Mouse (Mus musculus) hindbrain, postnatal 0 days (tissue): ENCODE measurements around the gene Iqce. TPM values are rescaled to one million over a fixed set of nuclear protein-coding genes. Genes with fewer than 3 reads are reported as not detected.
A peak's percentile ranks its signal among the peaks of the same experiment; 100 is the strongest.

Source experiments
- ATAC-seq: fragments of 200-750 bp; cut with Nextera tagmentation; 2 replicates; pipeline ENCODE4 v1.8.0; 2017; ENCODE audit warnings: mild to moderate bottlenecking, moderate TSS enrichment, moderate library complexity
- DNase-seq: peaks from one replicate; pipeline ENCODE4 v3.0.0-alpha.2; 2015; ENCODE audit warnings: low spot score
- H3K27ac ChIP-seq: fragments of 300-500 bp; sonication (generic); 2 replicates; pipeline ENCODE4 v1.5.1; 2014; ENCODE audit warnings: mild to moderate bottlenecking
- H3K27me3 ChIP-seq: fragments of 300-500 bp; sonication (generic); 2 replicates; pipeline ENCODE4 v1.6.1; 2014; ENCODE audit warnings: low read length, mixed read lengths; ENCODE audit not compliant: insufficient read depth
- H3K36me3 ChIP-seq: fragments of 300-500 bp; sonication (generic); 2 replicates; pipeline ENCODE4 v1.6.1; 2014; ENCODE audit warnings: low read length, mixed read lengths; ENCODE audit not compliant: insufficient read depth
- H3K4me1 ChIP-seq: fragments of 300-500 bp; sonication (generic); 2 replicates; pipeline ENCODE4 v1.6.1; 2014; ENCODE audit warnings: antibody characterized with exemption, low read length, mixed read lengths; ENCODE audit not compliant: insufficient read depth
- H3K4me2 ChIP-seq: fragments of 300-500 bp; sonication (generic); 2 replicates; pipeline ENCODE4 v1.6.1; 2014; ENCODE audit warnings: low read depth, mild to moderate bottlenecking, low read length, moderate library complexity, mixed read lengths
- H3K4me3 ChIP-seq: fragments of 300-500 bp; sonication (generic); 2 replicates; pipeline ENCODE4 v1.5.1; 2014; ENCODE audit warnings: low read length
- H3K9ac ChIP-seq: fragments of 300-500 bp; sonication (generic); replicated peaks from 2 replicates; pipeline ENCODE4 v1.6.1; 2014; ENCODE audit warnings: mild to moderate bottlenecking, low read length, moderate library complexity, mixed read lengths
- H3K9me3 ChIP-seq: fragments of 300-500 bp; sonication (generic); 2 replicates; pipeline ENCODE4 v1.6.1; 2016; ENCODE audit warnings: low read length, mixed read lengths
- CTCF ChIP-seq: IDR thresholded peaks from 2 replicates; pipeline ENCODE4 v1.5.1; 2016; ENCODE audit warnings: antibody characterized with exemption, control low read depth, low read depth
- WGBS: fragments of 180-500 bp; shearing (Covaris S2); extraction: QIAGEN DNeasy Blood & Tissue Kit; methylation state at CpG from one replicate; pipeline ENCODE4 v1.1.7; 2014; 5-methylcytosine and 5-hydroxymethylcytosine counted together
- polyA plus RNA-seq: library from polyadenylated mRNA; unstranded; fragments of >200 nt; fragmentation: Nextera tagmentation; extraction: Ambion mirVana; gene quantifications from 2 replicates; pipeline ENCODE4 v1.2.1, GENCODE M21; 2015
- total RNA-seq: library from RNA; depleted of rRNA; stranded (reverse); fragments of >200 nt; gene quantifications from 2 replicates; pipeline ENCODE4 v1.2.3, GENCODE M21; 2014

The Iqce gene
- total and polyA plus RNA-seq, 2 experiments from 2014 or later, result 22.1 to 43.1 TPM

DNA sequence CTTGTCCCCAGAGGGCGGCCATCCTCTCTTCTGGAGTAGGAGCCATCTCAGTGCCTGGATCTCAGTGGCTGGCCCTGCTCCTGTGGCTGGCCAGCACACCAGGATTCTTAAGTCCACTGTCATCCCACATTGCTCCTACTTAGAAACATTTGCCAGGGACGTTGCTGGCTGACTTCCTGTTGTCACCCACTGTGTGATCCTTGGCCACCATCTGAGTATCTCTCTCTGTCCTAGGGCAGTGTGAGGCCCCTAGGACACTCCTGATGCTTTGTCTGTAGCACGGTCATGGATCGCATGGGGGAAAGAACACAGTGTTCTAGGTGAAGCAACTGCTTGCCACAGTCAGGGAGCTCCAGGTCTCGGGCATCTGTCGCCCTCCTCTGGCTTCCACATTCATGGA is 8.1 kb upstream of the Iqce start:
- no peak for ATAC-seq
- no peak for TF ChIP-seq CTCF
- H3K36me3 ChIP-seq, result peaks cover 56% of the 10 kb centered on the region

GRCm38 (mm10) chr5:140705501-140706171 is 3.5 kb upstream of the Iqce start:
- no peak for ATAC-seq
- WGBS, result 56% methylated on average over 7 of the region's 7 CpGs
- peak overlapping the region; percentile 72 for H3K4me2 ChIP-seq
- peaks cover 14% of the 10 kb centered on the region for H3K4me1 ChIP-seq
- TF ChIP-seq CTCF, result no peak
- no peak for DNase-seq
- H3K27me3 ChIP-seq, result no peaks in the 10 kb centered on the region
- H3K27ac ChIP-seq, result peak overlapping the region; percentile 82
- H3K9ac ChIP-seq, result peak overlapping the region; percentile 63
- no peaks in the 10 kb centered on the region for H3K9me3 ChIP-seq
- H3K4me3 ChIP-seq, result peak overlapping the region; percentile 63
- H3K36me3 ChIP-seq, result peaks cover 12% of the 10 kb centered on the region; the same call in 1 of the 2 replicates

More for the DNA sequence above, 8.1 kb upstream of the Iqce start:
- H3K4me3 ChIP-seq, result no peak overlapping the region
- H3K4me1 ChIP-seq, result no peaks in the 10 kb centered on the region; the same call in 1 of the 2 replicates
- H3K9me3 ChIP-seq, result no peaks in the 10 kb centered on the region
- no peak overlapping the region for H3K27ac ChIP-seq
- DNase-seq, result no peak
- no peak overlapping the region for H3K4me2 ChIP-seq
- WGBS, result 88% methylated on average over 6 of the region's 6 CpGs
- no peak overlapping the region for H3K9ac ChIP-seq
- no peaks in the 10 kb centered on the region for H3K27me3 ChIP-seq

DNA sequence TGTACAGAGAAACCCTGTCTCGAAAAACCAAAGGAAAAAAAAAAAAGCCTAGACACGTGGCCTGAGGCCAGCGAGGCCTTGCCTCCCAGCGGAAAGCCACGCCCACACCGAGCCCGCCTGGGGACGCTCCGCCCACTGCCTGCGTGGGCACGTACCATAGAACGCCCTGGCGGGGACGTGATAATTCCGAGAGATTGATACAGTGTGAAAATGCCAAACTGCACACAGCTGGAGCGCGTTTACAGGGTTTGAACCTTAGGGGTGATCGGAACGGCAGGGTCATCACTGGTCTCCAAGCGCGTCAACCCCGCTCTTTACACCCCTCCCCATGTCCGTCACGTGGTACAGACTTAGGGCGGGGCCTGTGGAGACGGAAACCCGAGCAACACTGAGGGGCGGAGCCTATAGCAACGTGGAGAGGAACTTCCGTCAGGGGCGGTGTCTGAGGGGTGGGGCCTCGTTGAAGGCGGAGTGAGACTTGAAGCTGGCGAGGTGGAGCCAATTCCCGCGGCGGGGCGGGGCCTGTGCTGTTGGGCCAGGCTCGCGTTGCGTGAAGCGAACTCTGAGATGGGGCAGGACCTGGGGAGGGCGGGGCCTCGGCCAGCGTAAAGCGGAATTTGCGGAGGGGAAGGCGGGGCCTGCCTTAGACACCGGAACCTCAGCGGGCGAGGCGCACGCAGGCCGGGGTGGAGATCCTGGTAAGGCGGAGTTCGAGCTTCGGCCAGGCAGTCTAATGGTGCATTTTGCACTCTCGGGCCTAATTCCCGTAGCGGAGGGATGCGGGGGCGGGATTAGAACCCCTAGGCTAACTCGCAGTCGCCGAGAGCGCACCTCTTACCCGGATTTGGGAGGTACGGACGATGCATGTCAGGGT is 2.4 kb upstream of the Iqce start, which contains the start of gene Brat1:
Gene Brat1 (plus strand): TSS at position 634 of the 874 bp plus-strand sequence.
- Histone ChIP-seq H3K4me2 (peak within 1 kb of the TSS; percentile 72), H3K9me3 (no peaks in the 10 kb centered on the region), H3K27me3 (no peaks in the 10 kb centered on the region), H3K27ac (peak within 1 kb of the TSS; percentile 88), H3K4me1 (peaks cover 14% of the 10 kb centered on the region), H3K36me3 (peaks cover 6% of the 10 kb centered on the region; the same call in 1 of the 2 replicates), H3K4me3 (peak within 1 kb of the TSS; percentile 63), H3K9ac (peak within 1 kb of the TSS; percentile 63)
- peak; percentile 2; the same call in 1 of the 2 replicates for TF ChIP-seq CTCF
- peak; percentile 100 for DNase-seq
- peak; percentile 95 for ATAC-seq
- WGBS, result 0% methylated on average over 68 of the region's 69 CpGs

- H3K4me2 ChIP-seq, result peak overlapping the region; percentile 72
- H3K4me1 ChIP-seq, result peaks cover 14% of the 10 kb centered on the region
- H3K9me3 ChIP-seq, result no peaks in the 10 kb centered on the region
- peak overlapping the region; percentile 63; the same call in 1 of the 2 replicates for H3K9ac ChIP-seq
- H3K27ac ChIP-seq, result peak overlapping the region; percentile 88; the same call in 1 of the 2 replicates
- ATAC-seq (no peak), DNase-seq (no peak)
- TF ChIP-seq CTCF, result no peak
- H3K4me3 ChIP-seq, result peak overlapping the region; percentile 63
- WGBS, result 39% methylated on average over 17 of the region's 17 CpGs
- no peaks in the 10 kb centered on the region for H3K27me3 ChIP-seq
- peaks cover 6% of the 10 kb centered on the region; the same call in 1 of the 2 replicates for H3K36me3 ChIP-seq
These were observed 1.6 kb upstream of the Iqce start for GRCm38 (mm10) chr5:140703480-140704377.

DNA sequence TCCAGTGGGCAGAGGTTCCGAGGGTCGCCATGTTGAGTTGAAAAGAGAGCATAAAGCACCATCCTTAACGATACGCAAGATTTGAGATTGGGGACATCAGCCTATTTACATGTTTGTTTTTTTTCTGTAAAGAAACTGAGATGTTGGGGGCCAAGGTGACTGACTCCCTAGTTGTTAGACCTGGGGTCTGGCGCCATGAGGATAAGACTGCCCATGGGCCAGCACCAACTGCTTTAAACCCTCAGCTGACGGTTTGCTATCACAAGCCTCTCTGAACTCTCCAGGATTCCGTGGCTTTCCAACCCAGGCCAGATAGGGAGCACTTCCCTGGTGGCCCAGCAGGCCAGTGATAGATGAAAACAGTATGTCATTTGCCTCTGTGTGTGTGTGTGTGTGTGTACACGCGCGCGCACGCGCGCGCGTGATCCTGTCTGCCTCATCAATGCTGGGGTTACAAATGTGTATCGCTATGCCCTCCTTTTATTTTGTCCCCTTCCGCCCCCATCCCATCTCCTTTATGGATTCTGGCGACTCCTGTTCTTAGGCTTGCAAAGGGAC is 519 bp upstream of the Iqce start:
- DNase-seq, result peak; percentile 8
- Histone ChIP-seq H3K9ac (peak overlapping the region; percentile 67; the same call in 1 of the 2 replicates), H3K4me1 (peaks cover 14% of the 10 kb centered on the region), H3K27ac (peak overlapping the region; percentile 81; the same call in 1 of the 2 replicates), H3K27me3 (no peaks in the 10 kb centered on the region), H3K9me3 (no peaks in the 10 kb centered on the region), H3K36me3 (peaks cover 3% of the 10 kb centered on the region; the same call in 1 of the 2 replicates), H3K4me3 (peak overlapping the region; percentile 60), H3K4me2 (peak overlapping the region; percentile 81)
- WGBS, result 62% methylated on average over 19 of the region's 19 CpGs
- TF ChIP-seq CTCF, result peak; percentile 7; the same call in 1 of the 2 replicates
- no peak for ATAC-seq
